Mouse (Mus musculus): ENCODE measurements at regions not wholly inside any gene's neighbourhood (a gene's known extent, or its start where the extent isn't known, plus 50 kb on each side); places are given as distances from the start of the nearest gene placed in this dataset.

- Histone ChIP-seq H3K27ac (no peak overlapping the region), H3K4me2 (no peak overlapping the region), H3K4me3 (no peak overlapping the region), H3K4me1 (peaks cover 22% of the 10 kb centered on the region), H3K36me3 (no peaks in the 10 kb centered on the region), H3K27me3 (peaks cover 25% of the 10 kb centered on the region), H3K9ac (no peak overlapping the region), H3K9me3 (peaks cover 4% of the 10 kb centered on the region; the same call in 1 of the 2 replicates)
- no peak for ATAC-seq (ENCODE audit: borderline replicate concordance, extremely low read depth, low FRiP score, low TSS enrichment)
- WGBS: 67% methylated on average over 3 of the region's 3 CpGs
These were observed 261.1 kb downstream of the Uaca start for GRCm38 (mm10) chr9:61055392-61055791.

- WGBS: 75% methylated on average over 15 of the region's 15 CpGs
- Histone ChIP-seq H3K27me3 (peaks cover 25% of the 10 kb centered on the region), H3K4me2 (no peak overlapping the region), H3K4me3 (no peak overlapping the region), H3K9ac (no peak overlapping the region), H3K27ac (no peak overlapping the region), H3K36me3 (no peaks in the 10 kb centered on the region), H3K9me3 (peaks cover 4% of the 10 kb centered on the region; the same call in 1 of the 2 replicates), H3K4me1 (peaks cover 25% of the 10 kb centered on the region)
- ATAC-seq (ENCODE audit: borderline replicate concordance, extremely low read depth, low FRiP score, low TSS enrichment): no peak
These were observed 261.8 kb downstream of the Uaca start for GRCm38 (mm10) chr9:61055928-61056730.

- peaks cover 4% of the 10 kb centered on the region; the same call in 1 of the 2 replicates for H3K9me3 ChIP-seq
- no peak overlapping the region for H3K27ac ChIP-seq
- H3K4me2 ChIP-seq: no peak overlapping the region
- 34% methylated on average over 10 of the region's 10 CpGs for WGBS
- no peak overlapping the region for H3K9ac ChIP-seq
- H3K27me3 ChIP-seq: peaks cover 25% of the 10 kb centered on the region
- peaks cover 25% of the 10 kb centered on the region for H3K4me1 ChIP-seq
- no peak for ATAC-seq (ENCODE audit: borderline replicate concordance, extremely low read depth, low FRiP score, low TSS enrichment)
- no peaks in the 10 kb centered on the region for H3K36me3 ChIP-seq
- no peak overlapping the region for H3K4me3 ChIP-seq
These were observed 262.5 kb downstream of the Uaca start for GRCm38 (mm10) chr9:61056731-61057270.

- no peak overlapping the region for H3K27ac ChIP-seq
- H3K4me2 ChIP-seq: no peak overlapping the region
- peaks cover 21% of the 10 kb centered on the region for H3K4me1 ChIP-seq
- no peak for ATAC-seq (ENCODE audit: borderline replicate concordance, extremely low read depth, low FRiP score, low TSS enrichment)
- peaks cover 4% of the 10 kb centered on the region; the same call in 1 of the 2 replicates for H3K9me3 ChIP-seq
- no peak overlapping the region for H3K9ac ChIP-seq
- no peak overlapping the region for H3K4me3 ChIP-seq
- peaks cover 25% of the 10 kb centered on the region for H3K27me3 ChIP-seq
- no peaks in the 10 kb centered on the region for H3K36me3 ChIP-seq
These were observed 264.9 kb downstream of the Uaca start for GRCm38 (mm10) chr9:61059225-61059624.

GRCm38 (mm10) chr9:61060958-61061357 is 266.6 kb downstream of the Uaca start:
- H3K27me3 ChIP-seq: peaks cover 18% of the 10 kb centered on the region; the same call in 1 of the 2 replicates
- H3K27ac ChIP-seq: no peak overlapping the region
- peaks cover 22% of the 10 kb centered on the region; the same call in 1 of the 2 replicates for H3K4me1 ChIP-seq
- 31% methylated on average over 8 of the region's 8 CpGs for WGBS
- no peak overlapping the region for H3K9ac ChIP-seq
- peak; percentile 43; the same call in 1 of the 2 replicates for ATAC-seq (ENCODE audit: borderline replicate concordance, extremely low read depth, low FRiP score, low TSS enrichment)
- peaks cover 4% of the 10 kb centered on the region; the same call in 1 of the 2 replicates for H3K9me3 ChIP-seq
- H3K36me3 ChIP-seq: no peaks in the 10 kb centered on the region
- H3K4me3 ChIP-seq: no peak overlapping the region
- H3K4me2 ChIP-seq: no peak overlapping the region

- Histone ChIP-seq H3K27ac (no peak overlapping the region), H3K4me2 (no peak overlapping the region), H3K4me3 (no peak overlapping the region), H3K27me3 (no peaks in the 10 kb centered on the region; the same call in 1 of the 2 replicates), H3K9me3 (0 out of 2 replicates have a peak, but pooled peaks cover 1% of the 10 kb centered on the region), H3K4me1 (peaks cover 9% of the 10 kb centered on the region; the same call in 1 of the 2 replicates), H3K9ac (no peak overlapping the region), H3K36me3 (no peaks in the 10 kb centered on the region)
- no peak for ATAC-seq (ENCODE audit: borderline replicate concordance, extremely low read depth, low FRiP score, low TSS enrichment)
- WGBS: 29% methylated on average over 8 of the region's 8 CpGs
These were observed 270.5 kb downstream of the Uaca start for GRCm38 (mm10) chr9:61064714-61065305.

- H3K9ac ChIP-seq: no peak overlapping the region
- no peaks in the 10 kb centered on the region for H3K36me3 ChIP-seq
- H3K27me3 ChIP-seq: peaks cover 5% of the 10 kb centered on the region; the same call in 1 of the 2 replicates
- H3K4me1 ChIP-seq: peaks cover 5% of the 10 kb centered on the region; the same call in 1 of the 2 replicates
- 37% methylated on average over 13 of the region's 13 CpGs for WGBS
- H3K4me3 ChIP-seq: no peak overlapping the region
- H3K9me3 ChIP-seq: no peaks in the 10 kb centered on the region
- no peak overlapping the region for H3K27ac ChIP-seq
- H3K4me2 ChIP-seq: no peak overlapping the region
- no peak for ATAC-seq (ENCODE audit: borderline replicate concordance, extremely low read depth, low FRiP score, low TSS enrichment)
These were observed 275.4 kb downstream of the Uaca start for GRCm38 (mm10) chr9:61069553-61070314.

- ATAC-seq (ENCODE audit: borderline replicate concordance, extremely low read depth, low FRiP score, low TSS enrichment): no peak
- H3K4me3 ChIP-seq: no peak overlapping the region
- H3K27me3 ChIP-seq: peaks cover 5% of the 10 kb centered on the region; the same call in 1 of the 2 replicates
- WGBS: 59% methylated on average over 8 of the region's 8 CpGs
- no peaks in the 10 kb centered on the region; the same call in 1 of the 2 replicates for H3K4me1 ChIP-seq
- H3K4me2 ChIP-seq: no peak overlapping the region
- H3K9ac ChIP-seq: no peak overlapping the region
- H3K36me3 ChIP-seq: no peaks in the 10 kb centered on the region
- H3K9me3 ChIP-seq: no peaks in the 10 kb centered on the region
- H3K27ac ChIP-seq: no peak overlapping the region
These were observed 276.0 kb downstream of the Uaca start for GRCm38 (mm10) chr9:61070315-61070707.

- Histone ChIP-seq H3K9me3 (no peaks in the 10 kb centered on the region), H3K4me1 (no peaks in the 10 kb centered on the region), H3K36me3 (no peaks in the 10 kb centered on the region), H3K9ac (no peak overlapping the region), H3K4me2 (no peak overlapping the region), H3K4me3 (no peak overlapping the region), H3K27ac (no peak overlapping the region), H3K27me3 (peaks cover 7% of the 10 kb centered on the region; the same call in 1 of the 2 replicates)
- 37% methylated on average over 9 of the region's 9 CpGs for WGBS
- no peak for ATAC-seq (ENCODE audit: borderline replicate concordance, extremely low read depth, low FRiP score, low TSS enrichment)
These were observed 276.5 kb downstream of the Uaca start for GRCm38 (mm10) chr9:61070861-61071260.

- Histone ChIP-seq H3K9ac (no peak overlapping the region), H3K27me3 (peaks cover 12% of the 10 kb centered on the region; the same call in 1 of the 2 replicates), H3K4me2 (no peak overlapping the region), H3K27ac (no peak overlapping the region), H3K4me3 (no peak overlapping the region), H3K9me3 (no peaks in the 10 kb centered on the region), H3K36me3 (no peaks in the 10 kb centered on the region), H3K4me1 (no peaks in the 10 kb centered on the region)
- no peak for ATAC-seq (ENCODE audit: borderline replicate concordance, extremely low read depth, low FRiP score, low TSS enrichment)
- WGBS: 30% methylated on average over 4 of the region's 4 CpGs
These were observed 279.1 kb downstream of the Uaca start for GRCm38 (mm10) chr9:61073482-61073881.

GRCm38 (mm10) chr9:61075071-61075470 is 280.7 kb downstream of the Uaca start:
- no peak for ATAC-seq (ENCODE audit: borderline replicate concordance, extremely low read depth, low FRiP score, low TSS enrichment)
- Histone ChIP-seq H3K27ac (no peak overlapping the region), H3K9ac (no peak overlapping the region), H3K27me3 (peaks cover 13% of the 10 kb centered on the region; the same call in 1 of the 2 replicates), H3K4me2 (no peak overlapping the region), H3K9me3 (no peaks in the 10 kb centered on the region), H3K36me3 (no peaks in the 10 kb centered on the region), H3K4me1 (no peaks in the 10 kb centered on the region), H3K4me3 (no peak overlapping the region)
- WGBS: 62% methylated on average over 4 of the region's 4 CpGs

Measured in lung, embryonic 15.5 days (tissue).